Mouse (Mus musculus): ENCODE results near the gene Nfkbie.

DNA sequence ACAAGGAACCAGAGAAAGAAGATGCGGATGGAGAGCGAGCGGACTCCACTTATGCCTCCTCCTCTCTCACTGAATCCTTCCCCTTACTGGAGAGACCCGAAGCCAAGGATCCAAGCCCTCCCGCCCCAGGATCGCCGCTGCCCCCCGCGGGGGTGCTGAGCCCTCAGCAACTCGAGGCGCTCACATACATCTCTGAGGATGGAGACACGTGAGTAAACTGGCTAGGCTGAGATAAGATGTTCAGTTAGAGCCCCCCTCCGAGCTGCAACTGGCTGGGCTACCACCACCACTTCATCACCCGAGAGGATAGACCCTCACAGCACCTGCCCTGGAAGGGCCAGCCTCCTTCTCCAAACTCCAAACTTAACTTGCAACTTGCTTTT is 595 bp downstream of the Nfkbie start:
- TF ChIP-seq CTCF (conservative IDR thresholded peaks at IDR 0.05 in 1 of 2, IDR thresholded peaks at IDR 0.05 in 1 of 2; ENCODE audit: low read depth in 2 of 2, low read length in 2 of 2), result no peak
- no peak for TF ChIP-seq POLR2A (IDR thresholded peaks at IDR 0.05; ENCODE audit: low read depth, low read length)
- TF ChIP-seq TCF12 (IDR thresholded peaks at IDR 0.05; ENCODE audit: low read depth, low read length), result no peak
- TF ChIP-seq ZKSCAN1 (IDR thresholded peaks at IDR 0.05; ENCODE audit: borderline replicate concordance, low read depth, low read length), result no peak
- TF ChIP-seq SMC3 (IDR thresholded peaks at IDR 0.05; ENCODE audit: low read depth, low read length), result no peak
- no peak for TF ChIP-seq ZMIZ1 (IDR thresholded peaks at IDR 0.05; ENCODE audit: low read depth, low read length)
- TF ChIP-seq NELFE (IDR thresholded peaks at IDR 0.05; ENCODE audit: low read depth, low read length), result no peak
- no peak for TF ChIP-seq EP300 (IDR thresholded peaks at IDR 0.05; ENCODE audit: low read length)
- TF ChIP-seq RAD21 (IDR thresholded peaks at IDR 0.05; ENCODE audit: low read depth, low read length), result no peak
- TF ChIP-seq ETS1 (conservative IDR thresholded peaks at IDR 0.05; ENCODE audit: low read depth, low read length), result no peak
- TF ChIP-seq ZC3H11A (IDR thresholded peaks at IDR 0.05; ENCODE audit: low read depth, low read length), result no peak
- TF ChIP-seq E2F4 (IDR thresholded peaks at IDR 0.05; ENCODE audit: insufficient replicate concordance, low read depth, low read length), result no peak
- TF ChIP-seq MEF2A (IDR thresholded peaks at IDR 0.05; ENCODE audit: borderline replicate concordance, low read depth, low read length), result no peak

Data from CH12.LX (cell line).